Mouse (Mus musculus) retina, adult 2 months (tissue): ENCODE data around the gene Fam240a.

Source experiments
- DNase-seq: peaks from one replicate; pipeline ENCODE4 v3.0.0-alpha.2; 2012; ENCODE audit warnings: low read depth, low spot score

Gene Fam240a

DNA sequence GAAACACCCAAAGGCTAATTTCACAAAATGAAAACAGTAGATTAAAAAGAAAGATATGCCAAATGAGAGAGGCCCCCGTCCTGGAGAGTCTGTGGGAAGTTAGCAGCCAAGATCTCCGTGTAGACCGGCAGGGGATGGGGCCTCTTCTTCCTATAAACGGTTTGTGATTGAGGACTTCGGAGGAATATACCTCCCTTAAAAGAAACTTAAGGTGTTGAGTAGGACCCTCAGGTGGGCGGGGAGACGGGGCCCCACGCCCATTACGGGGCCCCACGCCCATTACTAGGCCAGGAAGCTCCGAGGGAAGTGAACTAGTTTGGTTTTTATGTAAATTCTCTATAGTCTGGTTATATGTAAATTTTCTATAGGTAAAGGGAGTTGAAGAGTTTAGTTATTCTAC is 29.3 kb upstream of the Fam240a start, which contains the start of gene Tdgf1:
Gene Tdgf1, minus strand, starts transcription at position 233 of the 400 bp plus-strand sequence.
- DNase-seq, result no peak

DNA sequence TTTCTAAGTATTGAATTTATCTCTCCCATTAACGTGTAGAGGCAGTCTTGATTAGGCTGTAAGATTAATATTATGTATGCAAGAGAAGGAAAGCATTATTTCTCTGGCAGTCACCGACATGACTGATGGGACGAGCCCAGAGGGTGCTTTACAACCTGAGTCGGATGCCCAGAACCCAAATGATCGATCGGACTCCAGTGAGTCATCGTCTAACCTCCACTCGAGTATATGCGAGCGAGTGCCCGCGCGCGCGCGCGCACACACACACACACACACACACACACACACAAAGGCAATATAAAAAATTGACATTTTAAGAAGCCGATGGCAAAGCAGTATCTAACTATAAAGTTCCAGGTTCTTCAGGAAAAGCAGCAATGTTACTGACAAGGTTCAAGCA is 28.7 kb upstream of the Fam240a start:
- no peak for DNase-seq

DNA sequence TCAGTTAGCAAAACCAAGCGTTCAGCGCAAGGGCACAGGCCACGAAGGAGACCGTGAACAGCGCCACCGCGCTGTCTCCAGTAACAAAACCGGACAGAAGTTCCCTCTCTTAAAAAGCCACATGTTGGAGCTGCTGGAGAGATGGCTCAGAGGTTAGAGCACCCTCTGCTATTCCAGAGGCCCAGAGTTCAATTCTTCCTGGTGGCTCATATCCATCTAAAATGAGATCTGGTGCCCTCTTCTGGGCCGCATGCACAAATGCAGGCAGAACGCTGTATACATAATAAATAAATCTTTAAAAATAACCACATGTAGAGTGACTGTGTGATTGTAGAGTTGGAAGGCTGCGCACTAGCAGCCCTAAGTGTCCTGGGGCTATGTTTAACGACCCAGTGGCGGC is 27.6 kb upstream of the Fam240a start:
- no peak for DNase-seq

DNA sequence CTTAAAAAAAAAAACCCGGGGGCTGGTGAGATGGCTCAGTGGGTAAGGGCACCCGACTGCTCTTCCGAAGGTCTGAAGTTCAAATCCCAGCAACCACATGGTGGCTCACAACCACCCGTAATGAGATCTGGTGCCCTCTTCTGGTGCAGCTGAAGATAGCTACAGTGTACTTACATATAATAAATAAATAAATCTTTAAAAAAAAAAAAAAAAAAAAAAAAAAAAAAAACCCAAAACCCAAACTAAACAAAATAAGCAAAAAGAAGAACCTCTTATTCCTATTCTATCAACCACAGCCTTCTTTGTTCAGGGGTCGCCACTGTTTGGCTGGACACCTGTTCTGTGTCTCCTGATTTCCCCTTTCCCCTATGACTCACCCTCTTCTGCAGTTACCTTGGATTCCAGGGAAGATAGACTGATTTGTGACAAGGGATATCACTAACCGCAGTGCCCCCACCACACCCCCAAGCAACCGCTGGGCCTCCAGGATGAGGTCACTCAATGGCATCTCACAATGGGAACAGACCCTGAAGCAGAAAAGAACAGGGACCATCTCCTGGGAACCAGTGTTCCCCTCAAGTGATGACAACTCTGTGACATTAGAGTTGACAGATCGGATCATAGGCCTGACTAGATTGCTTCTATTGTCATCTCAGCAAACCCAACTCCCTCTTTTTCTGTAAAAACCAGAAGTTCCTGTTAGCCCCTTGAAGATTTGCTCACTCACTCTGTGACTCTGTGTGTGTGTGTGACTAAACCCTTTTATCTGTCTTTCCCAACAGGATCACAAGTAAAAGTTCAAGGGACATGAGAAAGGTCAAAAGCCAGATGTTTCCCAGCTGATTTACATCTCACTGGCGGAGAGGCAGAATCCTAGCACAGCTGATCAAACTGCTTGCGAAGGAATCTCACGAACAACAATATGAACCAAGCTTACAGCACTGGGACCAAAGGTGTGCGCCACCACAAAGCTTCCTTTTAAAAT is 21.1 kb upstream of the Fam240a start:
- DNase-seq, result no peak

DNA sequence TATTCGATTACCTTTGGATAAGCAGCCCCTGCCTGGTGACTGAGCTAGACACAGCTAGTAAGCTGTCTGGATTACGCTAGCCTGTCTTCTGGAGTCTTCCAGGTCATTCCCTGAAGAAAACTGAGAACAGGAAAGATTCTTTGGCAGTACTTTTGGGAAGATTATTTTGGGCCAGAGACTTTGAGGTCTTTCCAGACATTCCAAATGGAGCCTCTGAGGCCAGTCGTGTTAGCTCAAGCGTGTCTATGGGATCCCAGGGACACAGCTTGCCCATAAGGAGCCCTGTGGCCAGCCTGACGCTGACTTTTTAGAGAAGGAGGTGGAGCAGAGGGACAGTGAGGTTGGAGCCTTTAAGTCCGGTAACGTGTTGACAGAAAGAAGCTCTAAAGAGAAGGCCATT is 19.3 kb upstream of the Fam240a start:
- no peak for DNase-seq

DNA sequence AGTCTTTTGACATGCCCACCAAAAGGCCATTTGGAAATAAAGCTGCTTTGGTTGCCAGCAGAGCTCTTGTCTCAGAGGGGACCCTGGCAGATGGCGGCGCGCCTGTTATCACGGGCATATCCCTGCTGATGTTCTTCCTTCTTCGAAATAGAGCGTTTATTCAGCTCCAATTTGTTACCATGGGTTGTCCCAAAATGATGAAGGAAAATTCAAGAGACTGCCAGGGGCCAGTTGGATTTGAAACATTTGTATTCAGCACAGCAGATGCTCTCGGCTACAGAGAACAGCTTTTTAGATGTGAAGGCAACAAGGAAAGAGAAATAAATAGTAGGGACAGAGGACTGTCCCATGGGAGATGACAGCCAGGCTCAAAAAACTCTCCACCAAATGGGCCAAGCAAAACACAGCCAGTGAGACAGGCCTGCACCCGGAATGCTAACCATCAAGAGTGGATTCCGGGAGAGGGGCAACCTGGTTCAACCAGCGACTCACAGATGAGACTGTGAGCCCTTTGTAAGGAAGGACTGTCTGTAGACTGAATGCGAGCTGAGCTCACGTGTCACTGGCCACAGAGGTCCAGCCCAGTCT is 17.3 kb upstream of the Fam240a start:
- no peak for DNase-seq

DNA sequence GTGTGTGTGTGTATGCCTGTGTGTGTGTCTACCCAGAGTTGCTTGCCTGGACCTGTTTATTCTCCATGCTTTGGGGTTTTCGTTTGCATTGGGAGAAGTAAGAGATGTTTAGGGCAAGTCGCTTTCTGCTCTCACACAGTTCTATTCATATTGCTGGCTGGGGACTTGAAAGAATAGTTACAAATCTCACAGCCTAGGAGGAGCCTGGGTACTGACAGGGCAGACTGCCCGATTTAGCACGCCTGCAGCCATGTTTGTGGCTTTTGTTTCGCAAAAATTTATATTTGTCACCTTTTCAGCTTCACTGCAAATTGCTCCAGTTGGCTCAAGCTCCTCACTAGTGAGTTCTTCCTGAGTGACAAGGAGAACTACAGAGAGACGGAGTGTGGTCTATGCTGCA is 14.9 kb upstream of the Fam240a start:
- DNase-seq, result no peak

DNA sequence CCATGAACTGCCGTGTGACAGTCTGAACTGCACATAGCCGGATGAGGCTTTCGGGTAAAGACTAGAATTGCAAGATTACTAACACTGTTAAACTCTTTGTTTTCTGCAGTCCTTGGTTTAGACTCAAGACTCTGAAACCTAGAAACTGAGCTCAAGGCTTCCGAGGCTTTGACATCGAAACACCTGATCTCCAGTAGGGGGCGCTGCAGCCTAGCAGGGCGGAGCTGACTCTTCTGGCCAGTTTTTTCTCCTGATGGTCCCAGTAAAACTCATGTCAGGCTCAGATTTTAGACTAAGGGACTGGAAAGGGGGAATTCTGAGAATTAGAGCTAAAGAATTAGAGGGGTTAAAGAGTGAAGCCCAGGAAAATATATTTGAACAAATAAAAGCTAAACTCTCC is 6.1 kb upstream of the Fam240a start:
- peak; percentile 45 for DNase-seq

DNA sequence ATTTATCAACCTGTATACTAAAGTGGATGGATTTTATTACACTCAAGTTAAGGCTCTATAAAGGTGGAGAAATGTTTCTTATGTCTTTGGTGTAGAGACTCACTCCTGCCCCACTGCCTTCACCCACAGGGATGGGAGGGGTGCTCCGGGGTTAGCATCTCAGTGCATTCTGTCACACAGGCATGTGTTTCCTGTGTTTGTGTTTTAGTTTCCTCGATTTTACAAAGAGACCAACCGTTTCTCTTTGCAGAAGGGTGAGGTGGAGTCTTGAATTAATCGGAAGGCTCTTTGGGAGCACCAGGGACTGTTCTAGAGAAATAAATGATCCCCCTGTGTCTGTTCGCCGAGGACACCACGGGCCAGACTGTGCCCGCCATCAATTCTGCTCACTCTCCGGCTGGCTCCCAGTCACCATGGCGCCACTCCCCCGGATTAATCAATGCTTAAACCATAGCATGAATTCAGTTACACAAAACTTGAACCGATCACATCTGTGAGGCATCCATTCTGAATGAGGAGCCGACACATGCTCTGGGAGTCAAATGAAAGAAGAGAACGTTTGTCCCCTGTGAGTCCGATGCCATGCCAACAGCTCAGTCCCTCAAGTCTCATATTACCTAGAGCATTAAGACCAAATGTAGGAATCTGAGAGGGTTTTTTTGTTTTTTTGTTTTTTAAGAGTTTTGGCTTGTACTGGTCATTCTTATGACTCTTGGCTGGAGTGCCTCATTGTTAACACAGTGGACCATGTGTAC is 4.2 kb upstream of the Fam240a start:
- no peak for DNase-seq

DNA sequence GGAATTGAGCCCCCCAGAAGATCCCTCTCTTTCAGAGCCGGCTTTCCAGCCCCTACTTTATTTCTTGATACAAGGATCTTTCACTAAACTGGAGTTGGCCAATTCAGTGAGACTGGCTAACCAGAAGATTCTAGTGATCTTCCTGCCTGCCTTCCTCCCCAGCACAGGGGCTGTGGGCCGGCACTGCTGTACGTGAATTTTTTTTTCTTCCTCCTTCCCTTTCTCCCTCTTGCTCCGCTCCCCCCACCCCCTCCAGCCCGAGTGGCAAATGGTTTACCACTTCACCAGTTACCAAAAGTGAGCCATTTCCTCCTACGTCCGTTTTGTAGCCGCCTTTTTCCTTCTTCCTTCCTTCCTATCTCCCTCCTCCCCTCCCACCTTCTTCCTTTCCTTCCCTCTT is 1.2 kb downstream of the Fam240a start:
- DNase-seq, result no peak

DNA sequence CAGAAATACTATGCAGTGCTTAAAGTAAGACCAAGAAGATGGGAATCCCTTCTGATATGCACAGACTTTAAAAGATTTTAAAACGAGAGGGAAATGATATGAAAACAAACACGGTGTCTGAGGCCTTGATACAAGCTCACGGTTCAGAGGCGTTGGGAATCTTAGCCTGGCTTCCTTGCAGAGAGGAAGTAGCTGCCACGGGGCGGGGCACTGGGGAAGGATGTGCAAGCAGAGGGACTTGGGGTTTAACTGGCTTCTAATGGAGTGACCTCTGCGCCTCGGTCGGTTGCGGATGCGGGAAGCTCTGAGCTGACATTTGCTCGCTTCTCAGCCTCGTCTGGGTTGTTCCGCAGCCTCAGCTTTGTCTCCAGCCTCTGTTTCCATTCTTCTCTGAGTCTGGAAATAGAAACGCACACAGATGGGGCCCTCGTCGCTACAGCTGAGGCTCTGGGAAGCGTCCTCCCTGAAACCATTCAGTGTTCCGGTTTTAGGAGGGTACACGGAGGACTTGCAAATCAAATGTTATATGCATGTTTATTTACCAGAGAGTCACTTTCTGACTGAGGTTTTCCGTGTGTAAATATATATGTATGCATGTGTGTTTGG is 1.9 kb downstream of the Fam240a start:
- no peak for DNase-seq

DNA sequence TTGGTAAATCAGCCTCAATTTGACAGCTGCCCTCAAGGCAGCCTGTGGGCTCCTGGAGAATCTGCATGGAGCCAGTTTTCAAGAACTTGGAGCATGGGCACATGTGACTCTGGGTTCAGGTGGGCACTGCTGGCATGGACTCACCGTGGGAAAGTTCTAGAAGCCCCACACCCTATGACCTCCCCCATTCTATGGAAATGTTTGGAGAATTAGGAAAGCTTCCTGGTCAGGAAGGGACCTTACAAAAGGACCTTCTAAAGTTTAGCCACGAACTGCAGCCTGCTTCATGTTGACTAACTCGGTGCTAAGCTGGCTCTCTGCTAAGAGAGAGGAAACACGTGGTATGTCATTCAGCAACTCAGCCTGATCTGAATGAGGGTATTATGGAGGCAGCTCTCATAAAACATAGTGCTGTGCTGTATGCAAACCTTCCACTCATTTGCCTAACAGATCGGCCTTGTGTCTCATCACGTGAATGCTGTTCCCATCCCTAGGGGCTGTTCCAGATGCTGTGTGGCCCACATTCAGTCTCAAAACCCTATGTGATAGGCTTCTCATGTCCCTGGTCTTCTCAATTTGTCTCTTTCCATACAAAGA is 7.2 kb downstream of the Fam240a start:
- DNase-seq, result no peak

DNA sequence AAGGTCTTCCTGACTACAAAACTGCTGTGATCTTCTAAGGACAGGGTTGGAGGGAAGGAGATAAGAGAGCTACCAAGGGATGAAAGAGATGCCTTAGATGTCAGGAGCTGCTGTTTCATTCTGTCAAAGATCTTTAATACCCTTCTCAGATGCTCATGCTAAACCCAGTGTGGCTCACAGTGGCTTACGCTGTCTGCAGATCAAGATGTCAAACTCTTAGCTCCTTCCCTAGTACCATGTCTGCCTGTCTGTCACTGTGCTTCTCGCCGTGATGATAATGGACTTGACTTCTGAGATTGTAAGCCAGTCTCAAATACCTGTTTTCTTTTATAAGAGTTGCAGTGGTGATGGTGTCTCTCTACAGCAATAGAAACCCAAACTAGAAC is 8.0 kb downstream of the Fam240a start:
- no peak for DNase-seq

DNA sequence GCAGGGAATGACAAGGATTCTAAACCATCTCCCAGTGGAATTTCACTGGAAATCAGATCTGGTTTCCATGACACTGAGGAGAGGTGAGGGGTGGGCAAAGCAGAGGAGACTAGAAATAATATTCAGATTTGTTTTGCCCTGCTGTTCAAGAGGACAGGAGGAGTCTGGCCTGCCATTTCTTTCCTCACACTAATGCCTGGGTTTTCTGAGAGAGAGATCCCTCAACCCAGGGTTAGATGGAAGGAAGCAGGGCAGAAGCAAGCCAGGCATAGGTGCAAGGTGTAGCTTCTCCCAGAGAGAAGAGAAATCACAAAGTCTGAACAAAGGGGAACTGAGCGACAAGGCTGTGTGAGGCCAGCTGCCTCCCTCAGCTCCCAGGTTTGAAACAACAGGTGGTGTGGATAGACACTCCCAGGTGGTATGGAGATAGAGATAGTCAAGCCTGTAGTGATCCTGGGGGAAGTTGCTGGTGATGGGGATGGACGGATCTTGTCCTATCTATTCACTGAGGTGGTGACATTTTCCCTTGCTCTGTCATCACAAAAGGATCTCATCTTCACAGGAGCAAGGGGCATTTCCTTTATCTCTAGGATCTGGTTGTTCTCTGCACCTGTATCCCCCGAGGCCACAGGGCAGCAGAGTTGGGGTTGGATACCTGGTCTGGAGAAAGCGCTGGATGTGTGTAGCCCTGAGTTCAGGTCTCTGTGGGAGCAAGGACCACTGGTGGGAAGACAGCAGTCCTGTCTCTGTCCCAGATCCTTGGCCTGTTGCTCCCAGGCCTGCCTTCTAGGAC is 8.6 kb downstream of the Fam240a start:
- DNase-seq, result no peak

DNA sequence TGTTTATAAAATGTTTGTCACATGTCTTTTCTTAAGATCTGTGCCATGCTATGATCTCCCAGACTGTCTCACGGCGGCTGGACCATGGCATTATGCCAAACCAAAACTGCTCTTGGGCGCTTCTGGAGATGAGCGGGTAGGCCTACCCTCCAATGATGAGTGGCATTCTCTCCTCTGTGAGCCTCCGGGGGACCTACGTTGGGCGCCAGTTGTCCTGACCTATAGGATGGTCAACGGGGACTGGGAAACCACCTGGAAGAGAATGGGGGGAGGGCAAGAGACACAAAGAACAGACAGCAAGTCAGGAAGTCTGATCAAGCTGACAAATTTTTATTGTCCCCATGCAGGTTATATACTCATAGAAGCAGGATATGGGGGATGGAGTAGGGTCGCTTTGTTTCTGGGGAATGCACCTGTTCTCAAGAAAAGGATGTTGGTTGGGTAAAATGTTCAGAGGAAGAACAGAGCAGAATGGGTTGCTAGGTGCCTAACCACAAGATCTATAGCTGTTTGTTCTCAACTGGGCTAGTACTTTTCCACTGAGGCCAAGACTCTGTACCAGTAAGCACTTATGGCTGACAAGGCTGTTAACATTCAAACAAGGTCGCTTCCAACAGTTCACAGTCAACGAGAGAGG is 9.3 kb downstream of the Fam240a start:
- no peak for DNase-seq

DNA sequence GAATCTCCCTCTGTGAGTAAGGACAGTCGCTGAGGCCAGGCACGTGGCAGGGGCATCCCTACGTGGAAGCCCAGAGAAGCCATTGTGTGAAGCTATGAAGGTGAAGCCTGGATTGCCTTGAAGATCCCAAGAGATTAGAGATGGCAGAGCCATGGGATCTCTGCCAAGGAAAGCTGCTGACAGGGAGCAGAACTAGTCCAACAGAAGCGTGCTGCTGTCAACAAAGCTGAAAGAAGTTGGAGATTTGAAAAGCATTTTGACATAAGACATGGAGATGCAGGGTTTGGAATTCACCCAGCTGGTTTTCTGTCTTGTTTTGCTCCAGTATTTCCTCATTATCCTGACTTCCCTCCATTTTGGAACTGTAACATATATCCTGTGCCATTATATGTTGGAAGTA is 14.4 kb downstream of the Fam240a start:
- no peak for DNase-seq

DNA sequence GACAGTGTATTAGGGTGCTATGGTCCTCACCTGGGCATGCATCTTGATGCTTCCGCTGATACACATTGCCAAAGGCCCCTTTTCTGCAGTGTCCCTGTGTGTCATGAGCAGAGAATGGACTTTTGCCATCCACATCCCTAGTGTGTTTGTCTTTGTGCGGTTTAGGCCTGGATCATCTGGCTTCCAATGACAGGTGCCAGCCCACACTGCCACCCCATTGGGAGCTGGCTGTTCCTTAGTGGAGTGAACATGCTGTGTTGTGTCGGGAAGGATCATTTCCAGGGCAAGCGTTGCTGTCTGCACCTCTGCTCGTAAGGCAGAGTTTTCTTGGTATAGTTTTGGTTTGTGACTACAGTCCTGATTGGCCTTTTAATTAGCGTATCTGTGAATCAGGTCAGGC is 15.5 kb downstream of the Fam240a start:
- no peak for DNase-seq

DNA sequence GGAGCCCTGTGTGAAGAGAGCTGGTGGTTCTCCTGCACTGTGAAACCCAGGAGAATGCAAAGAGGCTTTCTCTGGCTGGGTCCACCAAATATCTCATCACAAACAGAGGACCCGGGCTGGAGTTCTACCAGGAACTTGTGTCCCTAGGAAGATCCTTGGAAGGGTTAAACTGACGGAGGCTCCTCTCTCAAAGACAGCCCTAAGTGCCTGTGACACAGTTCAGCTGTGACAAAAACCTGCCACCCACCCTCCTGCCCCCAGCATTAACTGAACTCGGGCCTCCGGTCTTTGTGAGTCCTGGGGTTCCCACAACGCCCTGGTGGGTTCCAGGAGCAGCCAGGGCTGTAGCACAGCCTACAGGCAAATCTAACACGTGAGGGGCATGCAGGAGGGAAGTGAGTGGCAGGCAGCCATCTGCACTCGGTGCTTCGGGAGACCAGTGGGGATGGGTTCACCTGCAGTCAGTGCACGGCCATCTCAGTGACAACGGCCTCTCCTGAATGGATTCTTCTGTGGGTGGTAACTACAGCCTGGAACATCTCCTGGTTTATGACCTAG is 17.1 kb downstream of the Fam240a start:
- DNase-seq, result no peak

DNA sequence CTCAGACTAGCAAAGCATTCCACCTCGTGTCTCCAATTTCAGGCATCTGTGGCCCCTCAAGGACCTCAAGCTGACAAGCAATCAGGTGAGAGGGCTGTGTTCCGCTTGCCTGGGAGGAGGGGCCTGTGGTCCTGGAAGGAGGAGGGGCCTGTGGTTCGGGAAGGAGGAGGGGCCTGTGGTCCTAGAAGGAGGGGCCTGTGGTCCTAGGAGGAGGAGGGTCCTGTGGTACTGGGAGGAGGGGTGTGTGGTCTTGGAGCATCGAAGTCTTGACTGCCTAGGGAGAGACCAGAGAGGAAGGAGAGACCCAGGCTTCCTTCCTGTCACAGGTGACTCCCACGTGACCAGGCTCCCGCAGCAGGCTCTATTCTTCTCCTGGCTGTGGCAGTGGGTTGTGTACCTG is 20.1 kb downstream of the Fam240a start:
- DNase-seq, result no peak

DNA sequence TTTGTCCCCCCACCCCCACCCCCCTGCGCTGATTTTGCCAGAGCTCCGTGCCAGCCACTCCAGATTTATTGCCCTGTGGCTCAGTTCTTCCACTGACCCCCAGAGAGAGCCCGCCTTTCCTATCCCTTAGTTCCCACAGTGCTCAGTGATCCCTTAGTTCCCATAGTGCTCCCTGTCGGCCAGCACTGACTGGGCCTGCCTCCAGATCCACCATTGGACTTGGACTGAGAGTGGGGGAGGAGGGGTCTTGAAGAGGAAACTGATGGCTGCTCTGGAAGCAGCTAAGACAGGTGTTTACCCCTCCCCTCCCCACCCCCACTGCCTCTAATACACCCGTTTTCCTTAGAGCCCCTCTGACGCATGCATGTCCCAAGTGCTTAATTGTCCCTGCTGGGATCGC is 20.7 kb downstream of the Fam240a start:
- DNase-seq, result no peak
